Mouse (Mus musculus): ENCODE data around the gene Ptcd2. TPM values are rescaled to one million over a fixed set of nuclear protein-coding genes. Genes with fewer than 3 reads are reported as not detected.

The Ptcd2 gene
- polyA plus RNA-seq, 1 experiment from 2014 or later, result 48.8 TPM

- DNase-seq (no peak), ATAC-seq (ENCODE audit: insufficient read depth) (no peak)
- Histone ChIP-seq H3K36me3 (ENCODE audit: insufficient read depth) (peaks cover 16% of the 10 kb centered on the region; the same call in 1 of the 2 replicates), H3K27ac (ENCODE audit: low read depth) (no peak overlapping the region), H3K9ac (no peak overlapping the region), H3K4me3 (ENCODE audit: low read depth, low read length) (no peak overlapping the region), H3K9me3 (ENCODE audit: low read depth, low read length) (no peaks in the 10 kb centered on the region), H3K4me1 (ENCODE audit: insufficient read depth) (no peaks in the 10 kb centered on the region), H3K4me2 (no peak overlapping the region), H3K27me3 (ENCODE audit: insufficient read depth, low read length) (no peaks in the 10 kb centered on the region)
- TF ChIP-seq CTCF (IDR thresholded peaks at IDR 0.05; ENCODE audit: low read depth), result no peak
- WGBS, result 87% methylated on average over 5 of the region's 5 CpGs
Measured at GRCm38 (mm10) chr13:99371285-99371684, 26.8 kb upstream of the Ptcd2 start.

GRCm38 (mm10) chr13:99369103-99369502 lies 24.6 kb upstream of the Ptcd2 start:
- H3K36me3 ChIP-seq (ENCODE audit: insufficient read depth), result peaks cover 36% of the 10 kb centered on the region; the same call in 1 of the 2 replicates
- H3K27ac ChIP-seq (ENCODE audit: low read depth), result no peak overlapping the region
- DNase-seq (no peak), ATAC-seq (ENCODE audit: insufficient read depth) (no peak)
- no peaks in the 10 kb centered on the region for H3K4me1 ChIP-seq (ENCODE audit: insufficient read depth)
- H3K9ac ChIP-seq, result no peak overlapping the region
- WGBS, result 63% methylated on average over 12 of the region's 12 CpGs
- no peaks in the 10 kb centered on the region for H3K27me3 ChIP-seq (ENCODE audit: insufficient read depth, low read length)
- TF ChIP-seq CTCF (IDR thresholded peaks at IDR 0.05; ENCODE audit: low read depth), result no peak
- H3K9me3 ChIP-seq (ENCODE audit: low read depth, low read length), result no peaks in the 10 kb centered on the region
- no peak overlapping the region for H3K4me2 ChIP-seq
- no peak overlapping the region for H3K4me3 ChIP-seq (ENCODE audit: low read depth, low read length)

DNA sequence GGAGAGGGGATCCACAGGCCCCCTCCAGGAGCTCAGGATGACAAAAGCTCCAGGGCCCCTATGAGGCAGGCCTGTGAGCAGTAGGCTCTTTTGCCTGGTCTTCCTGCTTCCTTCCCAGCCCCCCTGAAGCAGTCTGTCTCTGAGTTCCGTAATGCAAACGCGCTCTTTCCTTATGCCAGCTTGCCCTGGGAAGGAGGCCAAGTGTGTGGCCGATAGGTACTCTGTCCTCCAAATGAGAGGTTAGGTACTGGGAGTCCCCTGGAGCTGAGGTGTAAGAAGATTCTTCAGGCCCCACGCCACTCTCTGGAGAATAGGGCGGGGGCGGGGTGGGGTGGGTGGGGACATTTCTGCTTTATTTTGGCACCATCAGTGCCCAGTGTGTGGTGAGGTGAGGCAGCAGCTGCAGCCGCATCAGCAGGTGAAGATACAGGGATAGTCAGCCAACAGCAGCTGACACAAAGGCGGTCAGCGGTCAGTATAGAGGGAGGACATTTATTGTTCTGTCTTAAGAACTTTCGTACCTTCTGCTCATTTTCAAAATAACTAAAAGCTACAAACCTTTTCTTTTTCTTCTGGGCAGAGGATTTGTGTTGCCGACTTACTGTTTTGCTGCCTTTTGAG lies 23.2 kb upstream of the Ptcd2 start:
- no peak for TF ChIP-seq CTCF (IDR thresholded peaks at IDR 0.05; ENCODE audit: low read depth)
- DNase-seq (no peak), ATAC-seq (ENCODE audit: insufficient read depth) (no peak)
- Histone ChIP-seq H3K27ac (ENCODE audit: low read depth) (no peak overlapping the region), H3K36me3 (ENCODE audit: insufficient read depth) (peaks cover 46% of the 10 kb centered on the region), H3K4me2 (no peak overlapping the region), H3K4me1 (ENCODE audit: insufficient read depth) (no peaks in the 10 kb centered on the region), H3K27me3 (ENCODE audit: insufficient read depth, low read length) (no peaks in the 10 kb centered on the region), H3K4me3 (ENCODE audit: low read depth, low read length) (no peak overlapping the region), H3K9me3 (ENCODE audit: low read depth, low read length) (no peaks in the 10 kb centered on the region), H3K9ac (no peak overlapping the region)
- WGBS, result 85% methylated on average over 12 of the region's 12 CpGs

DNA sequence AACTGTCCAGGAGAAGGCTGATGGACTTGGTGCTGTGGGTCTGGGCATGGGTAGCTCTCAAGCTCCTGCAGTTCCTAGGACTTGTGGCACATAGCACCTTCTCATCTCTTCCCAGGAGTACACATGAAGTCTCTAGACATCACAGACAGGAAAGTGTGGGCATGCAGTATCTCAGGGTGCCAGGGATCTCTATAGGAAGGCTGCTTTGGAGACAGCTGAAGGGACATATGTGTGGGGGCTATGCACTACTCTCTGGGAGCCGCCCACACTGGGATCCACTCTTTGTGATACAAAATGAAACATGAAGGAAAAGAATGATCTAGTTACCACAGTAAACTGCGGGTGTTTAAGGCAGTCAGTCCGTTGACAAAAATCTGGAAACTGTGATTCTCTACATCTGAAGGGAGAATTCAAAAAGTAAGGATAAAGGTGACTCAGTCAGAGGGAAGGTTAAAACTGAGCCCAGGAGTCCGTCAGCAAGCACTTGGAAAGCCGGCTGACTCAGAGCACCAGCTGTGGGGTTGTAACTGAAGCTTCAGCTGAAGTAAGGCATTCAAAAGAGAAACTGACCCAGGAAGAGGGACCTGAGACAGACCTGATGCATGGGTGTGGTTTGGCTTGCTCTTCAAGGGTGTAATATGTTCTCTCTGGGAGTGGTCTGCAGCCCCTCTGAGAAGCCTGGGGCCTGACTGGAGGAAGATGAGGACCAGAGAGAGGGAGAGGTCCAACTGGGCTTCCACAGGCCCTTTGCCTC lies 22.1 kb upstream of the Ptcd2 start:
- WGBS, result 87% methylated on average over 5 of the region's 5 CpGs
- Histone ChIP-seq H3K9me3 (ENCODE audit: low read depth, low read length) (no peaks in the 10 kb centered on the region), H3K4me2 (no peak overlapping the region), H3K4me1 (ENCODE audit: insufficient read depth) (no peaks in the 10 kb centered on the region), H3K9ac (no peak overlapping the region), H3K27ac (ENCODE audit: low read depth) (no peak overlapping the region), H3K27me3 (ENCODE audit: insufficient read depth, low read length) (no peaks in the 10 kb centered on the region), H3K4me3 (ENCODE audit: low read depth, low read length) (no peak overlapping the region), H3K36me3 (ENCODE audit: insufficient read depth) (peaks cover 54% of the 10 kb centered on the region)
- ATAC-seq (ENCODE audit: insufficient read depth), result no peak
- no peak for TF ChIP-seq CTCF (IDR thresholded peaks at IDR 0.05; ENCODE audit: low read depth)
- no peak for DNase-seq

DNA sequence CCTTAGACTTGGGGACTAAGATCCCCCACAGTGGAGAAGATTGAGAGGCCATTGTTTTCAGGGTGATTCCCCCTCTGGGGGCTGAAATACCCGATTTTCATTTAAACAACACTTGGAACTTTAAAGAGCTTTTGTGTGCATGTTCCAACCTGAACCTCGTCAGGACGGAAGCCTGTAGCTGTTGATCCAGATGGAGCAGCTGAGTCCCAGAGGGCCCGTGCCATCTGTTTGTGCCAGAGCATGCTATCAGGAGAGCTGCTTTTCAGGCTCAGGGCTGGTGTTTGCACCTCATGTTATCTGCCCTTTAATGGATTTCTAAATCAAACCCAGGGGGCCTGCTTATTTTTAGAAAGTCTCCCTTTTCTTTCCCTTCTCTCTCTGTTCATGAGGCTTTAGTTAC lies 19.4 kb upstream of the Ptcd2 start:
- no peak for TF ChIP-seq CTCF (IDR thresholded peaks at IDR 0.05; ENCODE audit: low read depth)
- no peaks in the 10 kb centered on the region for H3K9me3 ChIP-seq (ENCODE audit: low read depth, low read length)
- no peaks in the 10 kb centered on the region for H3K4me1 ChIP-seq (ENCODE audit: insufficient read depth)
- H3K4me2 ChIP-seq, result no peak overlapping the region
- no peaks in the 10 kb centered on the region for H3K27me3 ChIP-seq (ENCODE audit: insufficient read depth, low read length)
- H3K27ac ChIP-seq (ENCODE audit: low read depth), result no peak overlapping the region
- peaks cover 64% of the 10 kb centered on the region for H3K36me3 ChIP-seq (ENCODE audit: insufficient read depth)
- no peak overlapping the region for H3K4me3 ChIP-seq (ENCODE audit: low read depth, low read length)
- 72% methylated on average over 4 of the region's 4 CpGs for WGBS
- no peak for DNase-seq
- ATAC-seq (ENCODE audit: insufficient read depth), result no peak
- no peak overlapping the region for H3K9ac ChIP-seq

DNA sequence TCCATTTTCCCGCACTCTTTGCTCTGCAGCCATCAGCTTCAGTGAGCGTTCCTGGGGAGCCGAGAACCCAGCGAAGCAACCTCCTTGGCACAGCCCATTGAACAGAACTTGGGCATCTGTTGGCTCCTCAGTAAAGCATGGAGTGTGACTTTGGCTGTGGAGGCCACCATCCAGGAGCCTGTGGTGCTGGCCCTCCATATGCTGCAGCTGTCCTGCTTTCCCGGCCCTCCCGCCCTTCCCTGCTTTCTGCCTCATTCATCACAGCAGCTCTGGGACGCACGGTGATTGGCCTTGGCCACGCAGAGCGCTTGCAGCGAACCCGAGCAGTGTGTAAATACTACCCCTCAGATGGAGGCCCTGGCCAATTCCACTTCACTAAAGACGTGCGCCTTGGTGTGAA lies 14.4 kb upstream of the Ptcd2 start:
- Histone ChIP-seq H3K36me3 (ENCODE audit: insufficient read depth) (peaks cover 40% of the 10 kb centered on the region), H3K27me3 (ENCODE audit: insufficient read depth, low read length) (no peaks in the 10 kb centered on the region), H3K27ac (ENCODE audit: low read depth) (no peak overlapping the region), H3K4me2 (no peak overlapping the region), H3K4me3 (ENCODE audit: low read depth, low read length) (no peak overlapping the region), H3K9me3 (ENCODE audit: low read depth, low read length) (no peaks in the 10 kb centered on the region), H3K4me1 (ENCODE audit: insufficient read depth) (no peaks in the 10 kb centered on the region), H3K9ac (no peak overlapping the region)
- DNase-seq (no peak), ATAC-seq (ENCODE audit: insufficient read depth) (no peak)
- 67% methylated on average over 14 of the region's 14 CpGs for WGBS
- no peak for TF ChIP-seq CTCF (IDR thresholded peaks at IDR 0.05; ENCODE audit: low read depth)

DNA sequence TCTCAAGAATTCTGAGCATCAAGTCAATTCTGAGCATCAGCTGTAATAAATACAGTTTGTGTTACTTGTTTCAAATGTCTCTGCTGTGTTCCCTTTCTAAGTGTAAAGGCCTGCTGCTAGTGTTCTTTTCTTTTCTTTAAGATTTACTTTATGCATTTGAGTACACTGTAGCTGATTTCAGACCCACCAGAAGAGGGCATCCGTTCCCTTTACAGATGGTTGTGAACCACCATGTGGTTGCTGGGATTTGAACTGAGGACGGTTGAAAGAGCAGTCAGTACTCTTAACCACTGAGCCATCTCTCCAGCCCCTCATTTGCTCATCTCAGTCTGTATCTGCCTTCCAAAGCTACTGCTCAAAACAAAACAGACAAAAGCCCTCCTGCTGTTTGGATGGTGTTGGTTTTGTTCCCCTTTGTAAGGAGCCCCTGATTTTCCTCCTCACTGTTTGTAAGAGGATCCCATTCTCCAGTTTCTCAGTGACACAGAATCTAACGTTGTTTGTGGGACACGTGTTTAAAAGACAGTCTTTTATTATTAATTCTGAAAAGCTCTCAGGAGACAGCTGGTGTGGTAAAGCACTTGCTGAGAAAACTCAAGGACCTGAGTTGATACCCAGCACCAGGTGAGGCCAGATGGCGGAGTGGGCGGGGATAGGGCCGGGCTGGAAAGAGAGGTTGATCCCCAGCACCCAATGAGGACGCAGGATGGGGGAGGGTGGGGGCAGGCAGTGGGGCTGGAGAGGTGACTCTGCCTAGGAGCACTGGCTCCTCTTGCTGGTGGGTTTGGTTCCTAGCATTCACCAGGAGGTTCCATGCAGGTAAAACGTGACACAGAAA lies 12.1 kb upstream of the Ptcd2 start:
- Histone ChIP-seq H3K4me3 (ENCODE audit: low read depth, low read length) (no peak overlapping the region), H3K27ac (ENCODE audit: low read depth) (no peak overlapping the region), H3K4me2 (no peak overlapping the region), H3K4me1 (ENCODE audit: insufficient read depth) (no peaks in the 10 kb centered on the region), H3K9me3 (ENCODE audit: low read depth, low read length) (no peaks in the 10 kb centered on the region), H3K27me3 (ENCODE audit: insufficient read depth, low read length) (no peaks in the 10 kb centered on the region), H3K36me3 (ENCODE audit: insufficient read depth) (peaks cover 24% of the 10 kb centered on the region; the same call in 1 of the 2 replicates), H3K9ac (no peak overlapping the region)
- ATAC-seq (ENCODE audit: insufficient read depth), result no peak
- 39% methylated on average over 9 of the region's 9 CpGs for WGBS
- TF ChIP-seq CTCF (IDR thresholded peaks at IDR 0.05; ENCODE audit: low read depth), result 0 out of 2 replicates have a peak, but pooled peaks have one; percentile 32
- peak; percentile 53 for DNase-seq
